ENCODE assay signal across 17 mouse cellular contexts in the genomic region with DNA sequence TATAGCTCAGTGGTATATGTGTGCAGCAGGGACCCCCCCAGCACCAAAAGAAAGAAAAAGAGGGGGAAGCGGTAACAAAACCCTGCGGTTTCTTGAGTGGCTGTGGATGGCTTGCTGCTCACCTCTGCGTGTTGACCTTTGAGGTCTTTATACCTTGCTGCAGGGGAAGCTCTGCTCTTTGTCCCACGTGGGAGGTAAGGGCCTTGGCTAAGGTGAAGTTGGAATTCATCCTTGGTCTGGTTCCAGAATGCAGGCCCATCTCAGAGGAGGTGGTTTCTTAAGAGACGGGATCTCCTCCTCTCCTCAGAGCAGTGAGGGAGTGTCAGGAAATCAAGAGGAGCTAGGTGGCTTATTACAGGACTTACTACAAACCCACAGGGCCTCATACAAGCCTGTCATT.
"Had no signal": no experiment of that assay in that cellular context is flagged by ENCODE, and none has a peak within 500 bp of the region (broad histone marks: within the 10 kb centered on the region; RNA-seq: fewer than 3 reads in every experiment).

No protein-coding gene starts in this region.

- H3K4me2 ChIP-seq: limb, embryonic 15.5 days; neural tube, embryonic 12.5 days had no signal

- ATAC-seq: hindbrain, embryonic 16.5 days; inflammation-experienced regulatory T-cells, adult 6 months; intestine, postnatal 0 days; lung, postnatal 0 days had no signal

- DNase-seq: layer of hippocampus, adult 9-11 months; layer of hippocampus, postnatal 36 days; lung, adult 2 months; lung, postnatal 36 days; midbrain, embryonic 14.5 days; retina, postnatal 1 day; right cerebral cortex, postnatal 4 days; spleen, adult 18-20 months; thymus, adult 18-20 months; thymus, postnatal 14 days had no signal

- H3K27me3 ChIP-seq: limb, embryonic 15.5 days; neural tube, embryonic 12.5 days had no signal

- H3K4me3 ChIP-seq: limb, embryonic 15.5 days; myocyte; neural tube, embryonic 12.5 days had no signal

- H3K9me3 ChIP-seq: limb, embryonic 15.5 days; neural tube, embryonic 12.5 days had no signal

- H3K27ac ChIP-seq: limb, embryonic 15.5 days; neural tube, embryonic 12.5 days had no signal

- H3K9ac ChIP-seq: limb, embryonic 15.5 days; neural tube, embryonic 12.5 days had no signal
